Comparison of ENCODE assay signal across 8 mouse cellular contexts in the genomic region with DNA sequence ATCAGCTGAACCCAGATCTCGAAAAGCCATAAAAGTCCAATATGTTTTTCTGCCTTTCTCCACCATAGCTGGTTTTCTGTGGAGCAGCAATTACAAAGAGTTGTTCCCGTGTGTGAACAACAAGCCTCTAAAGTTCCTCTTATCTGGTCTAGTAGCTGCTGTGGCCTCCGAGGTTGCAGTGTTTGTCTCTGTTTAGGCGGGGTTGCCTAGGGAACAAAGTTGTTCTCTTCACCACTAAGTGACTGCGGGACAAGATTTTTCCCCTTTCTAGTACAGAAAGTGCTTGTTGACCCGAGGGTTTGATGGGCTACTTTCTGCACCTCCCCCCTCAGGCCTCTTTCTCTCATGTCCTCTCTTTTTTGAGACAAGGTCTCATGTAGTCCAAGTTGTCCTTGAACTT.
DNase-seq lines count a peak whose midpoint lies in the region; ATAC-seq and TF ChIP-seq lines count a peak whose summit lies in the region.

No protein-coding gene starts in this region.

- no peak for TF ChIP-seq CTCF in midbrain, postnatal 0 days (IDR thresholded peaks at IDR 0.05)
- no peak for TF ChIP-seq CTCF in thymus, adult 2 months (IDR thresholded peaks at IDR 0.05; ENCODE audit: borderline replicate concordance, control insufficient read depth, extremely low read depth, insufficient read depth, low read length, poor library complexity)

- no peak overlapping the region for H3K9ac ChIP-seq in heart, embryonic 12.5 days
- H3K9ac ChIP-seq in midbrain, postnatal 0 days (replicated peaks; ENCODE audit: low read length, poor library complexity, severe bottlenecking): no peak overlapping the region
- no peak overlapping the region for H3K9ac ChIP-seq in kidney, embryonic 15.5 days

- H3K4me3 ChIP-seq in heart, embryonic 12.5 days: no peak overlapping the region
- no peak overlapping the region for H3K4me3 ChIP-seq in midbrain, postnatal 0 days (ENCODE audit: low read depth, low read length)
- H3K4me3 ChIP-seq in kidney, embryonic 15.5 days (replicated peaks): no peak overlapping the region
- H3K4me3 ChIP-seq in thymus, adult 2 months (ENCODE audit: control insufficient read depth, insufficient read depth, low read length): no peak overlapping the region

- 29% methylated on average over 6 of the region's 6 CpGs for WGBS in heart, embryonic 12.5 days
- WGBS in midbrain, postnatal 0 days: 57% methylated on average over 6 of the region's 6 CpGs
- 46% methylated on average over 6 of the region's 6 CpGs for WGBS in kidney, embryonic 15.5 days
- WGBS in thymus, adult 2 months: 4% methylated on average over 6 of the region's 6 CpGs

- peaks cover 38% of the 10 kb centered on the region for H3K4me1 ChIP-seq in heart, embryonic 12.5 days (replicated peaks)
- H3K4me1 ChIP-seq in midbrain, postnatal 0 days (ENCODE audit: insufficient read depth, low read length): no peaks in the 10 kb centered on the region
- 0 out of 2 replicates have a peak, but pooled peaks cover 9% of the 10 kb centered on the region for H3K4me1 ChIP-seq in kidney, embryonic 15.5 days
- H3K4me1 ChIP-seq in thymus, adult 2 months (replicated peaks; ENCODE audit: control insufficient read depth, insufficient read depth, low read length): peaks cover 17% of the 10 kb centered on the region

- ATAC-seq in heart, embryonic 12.5 days (ENCODE audit: insufficient number of reproducible peaks, low FRiP score): no peak
- ATAC-seq in midbrain, postnatal 0 days (ENCODE audit: low FRiP score): no peak
- no peak for ATAC-seq in kidney, embryonic 15.5 days (replicated peaks; ENCODE audit: low FRiP score)

- no peak for TF ChIP-seq POLR2A in thymus, adult 2 months (IDR thresholded peaks at IDR 0.05; ENCODE audit: control insufficient read depth, extremely low read depth, insufficient read depth, low read length, poor library complexity)

- peaks cover 4% of the 10 kb centered on the region; the same call in 1 of the 2 replicates for H3K27me3 ChIP-seq in heart, embryonic 12.5 days (replicated peaks)
- H3K27me3 ChIP-seq in midbrain, postnatal 0 days (ENCODE audit: insufficient read depth, low read length): peaks cover 6% of the 10 kb centered on the region; the same call in 1 of the 2 replicates
- H3K27me3 ChIP-seq in kidney, embryonic 15.5 days: peaks cover 64% of the 10 kb centered on the region
- H3K27me3 ChIP-seq in thymus, adult 2 months (ENCODE audit: control insufficient read depth, insufficient read depth, low read length): no peaks in the 10 kb centered on the region

- no peak overlapping the region for H3K4me2 ChIP-seq in heart, embryonic 12.5 days
- no peak overlapping the region for H3K4me2 ChIP-seq in midbrain, postnatal 0 days (ENCODE audit: low read depth, low read length, poor library complexity, severe bottlenecking)
- H3K4me2 ChIP-seq in kidney, embryonic 15.5 days: no peak overlapping the region

- peak overlapping the region; percentile 75 for H3K27ac ChIP-seq in heart, embryonic 12.5 days (ENCODE audit: poor library complexity, severe bottlenecking)
- H3K27ac ChIP-seq in midbrain, postnatal 0 days (ENCODE audit: low read depth, low read length): no peak overlapping the region
- H3K27ac ChIP-seq in kidney, embryonic 15.5 days: no peak overlapping the region
- H3K27ac ChIP-seq in thymus, adult 2 months (ENCODE audit: control insufficient read depth, insufficient read depth, low read length): no peak overlapping the region

- no peaks in the 10 kb centered on the region for H3K9me3 ChIP-seq in heart, embryonic 12.5 days (replicated peaks)
- H3K9me3 ChIP-seq in midbrain, postnatal 0 days (ENCODE audit: low read length): no peaks in the 10 kb centered on the region
- no peaks in the 10 kb centered on the region for H3K9me3 ChIP-seq in kidney, embryonic 15.5 days (replicated peaks)

- peak; percentile 73 for DNase-seq in A20 (ENCODE audit: low read depth, low spot score)
- DNase-seq in CD8-positive naive resting alpha-beta T cell, adult 2 months (ENCODE audit: low read depth in 2 of 2, low spot score in 2 of 2): peak; percentile 58 to 67
- peak; percentile 79 for DNase-seq in lung, postnatal 10 days
- DNase-seq in midbrain, postnatal 0 days (ENCODE audit: low spot score): no peak
- DNase-seq in cerebellum, adult 11-12 months: no peak
- no peak for DNase-seq in thymus, adult 2 months

- peaks cover 11% of the 10 kb centered on the region for H3K36me3 ChIP-seq in heart, embryonic 12.5 days
- H3K36me3 ChIP-seq in midbrain, postnatal 0 days (ENCODE audit: insufficient read depth, low read length): no peaks in the 10 kb centered on the region
- H3K36me3 ChIP-seq in kidney, embryonic 15.5 days: no peaks in the 10 kb centered on the region
- peaks cover 7% of the 10 kb centered on the region; the same call in 1 of the 2 replicates for H3K36me3 ChIP-seq in thymus, adult 2 months (ENCODE audit: control insufficient read depth, insufficient read depth, low read length)

Comparison
In these comparisons a context has a peak if more than half of its experiments do, and no peak if none do; other contexts are left out.
1. DNase-seq: peak in A20 (single experiment), CD8-positive naive resting alpha-beta T cell, adult 2 months (2 of 2) and lung, postnatal 10 days (single experiment); none in midbrain, postnatal 0 days (single experiment), cerebellum, adult 11-12 months (single experiment) and thymus, adult 2 months (single experiment).